Mouse (Mus musculus) lung, adult 18-20 months (tissue): ENCODE data around the gene Neurl1a.

Experiments
- DNase-seq, 2 experiments: peaks; one replicate each; pipeline ENCODE4 v3.0.0; 2022; ENCODE audit warnings: mixed read lengths in 2 of 2

Neurl1a gene

GRCm38 (mm10) chr19:47248906-47249568 is 70.4 kb downstream of the Neurl1a start:
- no peak for DNase-seq

DNA sequence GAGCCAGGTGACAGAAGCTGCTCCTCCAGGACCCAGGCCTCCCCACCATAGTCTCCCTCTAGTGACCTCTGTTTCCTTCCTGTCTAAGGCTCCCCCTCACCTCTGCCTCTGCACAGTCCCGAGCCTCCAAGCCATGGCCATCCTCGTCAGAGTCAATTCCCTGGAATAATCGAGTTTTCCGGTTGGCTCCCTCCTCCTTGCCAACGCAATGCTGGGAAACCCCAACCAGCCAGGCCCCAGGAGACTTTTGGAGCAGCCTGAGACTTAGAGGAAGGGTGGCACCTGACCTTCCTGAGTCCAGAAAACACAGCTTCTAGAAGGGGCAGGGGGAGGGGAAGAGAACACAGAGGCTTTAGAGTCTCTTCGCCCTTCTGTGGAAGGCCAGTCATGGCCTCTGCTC is 72.3 kb downstream of the Neurl1a start:
- DNase-seq, result no peak

DNA sequence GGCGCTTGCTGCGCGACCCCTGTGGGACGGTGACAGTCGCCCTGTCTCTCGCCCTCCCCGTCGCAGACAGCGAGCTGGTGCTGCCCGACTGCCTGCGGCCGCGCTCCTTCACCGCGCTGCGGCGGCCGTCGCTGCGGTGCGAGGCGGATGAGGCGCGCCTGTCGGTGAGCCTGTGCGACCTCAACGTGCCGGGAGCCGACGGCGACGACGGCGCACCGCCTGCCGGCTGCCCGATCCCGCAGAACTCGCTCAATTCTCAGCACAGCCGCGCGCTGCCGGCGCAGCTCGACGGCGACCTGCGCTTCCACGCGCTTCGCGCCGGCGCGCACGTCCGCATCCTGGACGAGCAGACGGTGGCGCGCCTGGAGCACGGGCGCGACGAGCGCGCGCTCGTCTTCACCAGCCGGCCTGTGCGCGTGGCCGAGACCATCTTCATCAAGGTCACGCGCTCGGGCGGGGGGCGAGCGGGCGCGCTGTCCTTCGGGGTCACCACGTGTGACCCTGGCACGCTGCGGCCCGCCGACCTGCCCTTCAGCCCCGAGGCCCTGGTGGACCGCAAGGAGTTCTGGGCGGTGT is 74.5 kb downstream of the Neurl1a start:
- no peak for DNase-seq

DNA sequence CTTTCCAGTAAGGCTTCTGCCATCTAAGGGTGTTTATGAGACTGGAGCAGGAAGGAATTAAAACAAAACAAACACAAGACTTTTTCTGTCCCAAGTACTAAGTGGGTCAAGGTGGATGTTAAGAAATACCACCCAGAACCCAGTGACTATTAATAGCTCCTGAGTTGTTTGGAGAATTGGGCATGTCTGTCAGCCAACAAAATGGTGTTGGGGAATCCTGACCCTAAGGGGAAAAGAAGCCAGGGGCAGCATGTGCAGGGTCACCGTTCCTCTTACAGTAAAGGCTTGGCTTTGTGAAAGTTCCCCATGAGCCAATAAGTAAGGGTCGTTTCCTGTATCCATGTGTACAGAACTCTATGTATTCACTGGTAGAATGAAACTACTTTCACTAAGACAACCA is 76.4 kb downstream of the Neurl1a start:
- no peak for DNase-seq

DNA sequence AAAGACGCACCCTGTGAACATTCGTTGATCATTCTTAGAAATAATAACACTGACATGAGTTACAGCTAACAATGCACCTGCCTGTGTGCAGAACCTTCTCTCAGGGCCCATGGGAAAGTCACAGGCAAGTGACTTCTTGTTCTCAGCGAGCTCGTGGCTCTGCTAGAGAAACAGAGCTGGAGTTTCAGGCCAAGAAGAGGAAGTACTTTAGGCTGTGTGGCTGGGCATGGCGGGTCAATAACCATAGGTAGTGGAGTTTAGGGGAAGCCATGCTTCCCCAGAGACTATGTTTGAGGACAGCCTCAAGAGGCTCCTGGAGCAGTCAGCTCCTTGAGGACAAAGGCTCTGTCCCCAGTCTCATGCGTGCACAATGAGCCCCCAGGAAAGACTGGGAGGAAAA is 77.3 kb downstream of the Neurl1a start:
- no peak for DNase-seq

- DNase-seq, result no peak
Observed at GRCm38 (mm10) chr19:47259581-47259980, 81.0 kb downstream of the Neurl1a start.

DNA sequence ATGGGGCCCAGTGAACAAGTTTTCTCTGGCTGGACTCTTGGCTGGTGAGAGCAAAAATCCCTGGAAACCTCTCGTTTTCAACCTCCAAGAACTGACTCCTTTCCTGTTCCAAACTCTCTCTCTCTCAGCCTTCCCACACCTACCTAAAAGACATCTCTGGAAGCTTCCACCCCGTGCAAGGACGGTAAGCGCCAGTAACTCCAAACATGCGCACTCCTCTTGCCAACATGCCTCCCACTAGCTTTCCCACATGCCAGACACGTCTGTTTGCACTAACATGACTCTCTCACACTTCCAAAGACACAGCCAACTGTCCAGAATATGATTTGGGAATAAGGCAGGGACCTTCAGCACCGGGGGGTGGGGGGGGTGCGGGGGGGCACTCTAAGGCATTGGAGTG is 82.6 kb downstream of the Neurl1a start:
- no peak for DNase-seq

GRCm38 (mm10) chr19:47263621-47264020 is 85.0 kb downstream of the Neurl1a start:
- no peak for DNase-seq

DNA sequence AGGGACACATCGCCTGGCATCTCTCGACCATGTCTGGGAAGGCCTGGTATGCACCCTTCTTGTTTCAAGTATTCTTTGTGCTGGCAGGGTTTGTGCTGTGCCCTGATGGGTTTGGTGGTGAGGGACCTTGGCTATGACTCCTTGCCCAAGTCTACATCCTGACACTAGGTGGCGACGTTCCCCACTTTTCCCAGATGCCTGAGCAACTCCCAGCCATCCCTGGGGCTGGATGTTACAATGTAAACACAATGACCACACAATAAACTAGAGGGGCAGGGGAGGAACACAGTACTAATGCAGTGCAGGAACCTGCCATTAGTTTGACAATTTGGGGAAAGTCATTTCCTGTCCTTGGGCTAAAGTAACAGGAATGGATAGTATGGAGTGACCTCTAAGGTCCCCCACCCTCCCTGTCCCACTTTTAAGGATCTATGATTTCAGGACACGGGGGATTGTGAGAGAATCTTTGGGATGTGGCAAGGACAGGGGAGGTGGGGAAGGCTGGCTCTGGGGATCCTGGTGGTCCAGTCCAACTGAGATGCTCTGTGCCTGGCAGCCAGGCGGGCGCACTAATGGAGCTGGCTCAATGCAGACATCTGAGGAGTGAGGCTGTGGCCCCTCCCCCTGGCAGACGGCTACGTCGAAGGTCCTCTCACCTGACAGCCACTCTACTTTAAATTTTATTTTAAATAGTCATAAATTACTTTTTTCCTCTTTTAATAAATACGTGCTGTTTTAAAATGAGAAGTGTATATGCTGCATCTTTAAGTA is 85.9 kb downstream of the Neurl1a start:
- peak; percentile 72 to 84 for DNase-seq

GRCm38 (mm10) chr19:47266070-47266801 is 87.6 kb downstream of the Neurl1a start:
- peak; percentile 35 to 66 for DNase-seq

- no peak for DNase-seq
Observed at GRCm38 (mm10) chr19:47267066-47267465, 88.4 kb downstream of the Neurl1a start.

DNA sequence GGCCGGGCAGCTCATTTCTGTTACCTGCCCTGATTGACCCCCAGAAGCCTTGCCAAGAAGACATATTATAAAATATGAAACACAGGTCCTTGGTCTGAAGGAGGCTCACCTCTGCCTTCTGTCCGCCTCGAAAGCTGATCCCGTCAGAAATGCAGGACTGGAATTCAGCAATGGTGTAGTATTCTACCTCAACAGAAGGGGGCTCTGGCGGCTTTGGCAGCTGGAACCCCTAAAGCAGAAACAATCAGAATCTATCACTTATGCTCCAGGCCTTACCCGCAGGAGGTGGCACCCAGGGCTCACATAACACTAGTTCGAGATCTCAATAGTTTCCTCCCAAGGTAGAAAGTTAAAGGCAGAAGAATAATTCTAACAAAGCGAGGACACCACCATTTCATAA is 91.1 kb downstream of the Neurl1a start:
- DNase-seq, result no peak

DNA sequence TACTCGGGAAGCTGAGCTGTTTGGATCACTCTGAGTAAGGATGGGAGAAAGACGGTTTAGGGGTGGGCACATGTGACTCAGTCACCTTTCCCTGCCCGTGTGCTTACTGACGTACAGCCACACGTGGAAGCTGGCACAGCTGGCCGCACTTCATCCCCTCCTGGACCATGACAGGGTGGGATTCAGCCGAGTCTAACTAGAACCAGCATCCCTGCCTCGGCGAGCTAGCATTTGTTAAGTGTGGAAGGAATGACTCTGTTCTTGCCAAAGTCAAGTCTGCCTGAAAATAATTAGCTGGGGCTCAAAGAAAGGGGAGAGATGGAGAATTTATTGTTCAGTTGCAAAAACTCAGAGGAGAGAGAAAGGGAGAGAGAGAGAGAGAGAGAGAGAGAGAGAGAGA is 91.9 kb downstream of the Neurl1a start:
- DNase-seq, result no peak

GRCm38 (mm10) chr19:47276730-47277129 is 98.1 kb downstream of the Neurl1a start:
- DNase-seq, result peak; percentile 38 to 42

- DNase-seq, result no peak
Observed at GRCm38 (mm10) chr19:47279372-47279771, 100.8 kb downstream of the Neurl1a start.

DNA sequence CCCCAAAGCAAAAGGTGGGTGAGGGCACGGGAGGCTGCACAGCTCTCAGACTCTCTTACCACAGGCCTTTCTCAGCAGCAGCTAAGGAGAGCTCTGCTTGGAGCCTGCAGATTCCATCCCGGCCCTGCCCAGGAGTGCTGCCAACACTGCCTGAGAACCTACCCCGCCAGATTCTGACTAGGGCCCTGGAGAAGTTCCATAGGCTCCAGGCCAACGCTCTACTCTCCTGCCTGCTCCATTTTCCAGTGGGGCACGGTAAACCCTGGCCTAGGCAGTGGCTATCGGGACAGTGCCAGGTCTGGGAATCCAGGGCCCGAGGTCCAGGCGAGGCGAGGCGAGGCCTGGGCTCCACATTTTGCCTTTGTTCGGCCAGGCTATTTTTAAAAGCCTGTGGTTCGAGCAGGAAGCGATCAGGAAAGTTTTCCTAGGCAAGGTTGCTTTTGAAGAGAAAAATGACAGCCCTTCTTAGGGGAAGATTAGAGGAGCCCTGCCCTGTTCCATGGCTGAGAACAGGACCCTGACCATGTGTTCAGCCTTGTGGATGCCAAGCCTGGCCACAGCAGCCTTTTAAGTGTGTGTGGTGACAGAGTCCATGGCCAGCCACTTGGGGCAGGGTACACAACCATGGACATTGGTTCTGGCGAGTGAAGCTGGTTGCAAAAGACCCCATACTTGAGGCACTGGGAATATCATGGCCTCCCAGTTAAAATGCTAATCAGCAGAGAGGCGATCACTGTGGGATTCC is 101.3 kb downstream of the Neurl1a start:
- DNase-seq, result peak; percentile 75 to 76

DNA sequence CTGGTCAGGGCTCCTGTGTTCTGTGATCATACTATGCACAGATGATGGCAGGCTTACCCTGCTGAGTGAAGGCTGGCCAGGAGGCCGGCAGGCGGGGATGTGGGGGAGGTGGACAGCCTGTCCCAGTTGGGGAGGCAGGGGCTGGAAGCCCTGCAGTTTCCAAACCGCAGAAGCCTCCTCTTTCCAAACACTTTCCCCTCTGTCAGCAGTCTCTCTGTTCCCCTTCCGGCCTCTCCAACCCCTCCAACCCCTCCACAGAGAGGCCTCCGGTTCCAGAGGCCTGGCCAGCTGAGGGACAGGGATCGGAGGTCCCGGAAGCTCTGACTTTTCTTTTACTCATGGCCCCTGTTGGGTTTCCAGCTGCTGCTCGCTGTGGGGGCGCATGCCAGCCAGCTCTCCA is 102.3 kb downstream of the Neurl1a start:
- peak in 1 of 2 experiments; percentile 29 for DNase-seq

GRCm38 (mm10) chr19:47282050-47282454 is 103.4 kb downstream of the Neurl1a start:
- DNase-seq, result no peak

DNA sequence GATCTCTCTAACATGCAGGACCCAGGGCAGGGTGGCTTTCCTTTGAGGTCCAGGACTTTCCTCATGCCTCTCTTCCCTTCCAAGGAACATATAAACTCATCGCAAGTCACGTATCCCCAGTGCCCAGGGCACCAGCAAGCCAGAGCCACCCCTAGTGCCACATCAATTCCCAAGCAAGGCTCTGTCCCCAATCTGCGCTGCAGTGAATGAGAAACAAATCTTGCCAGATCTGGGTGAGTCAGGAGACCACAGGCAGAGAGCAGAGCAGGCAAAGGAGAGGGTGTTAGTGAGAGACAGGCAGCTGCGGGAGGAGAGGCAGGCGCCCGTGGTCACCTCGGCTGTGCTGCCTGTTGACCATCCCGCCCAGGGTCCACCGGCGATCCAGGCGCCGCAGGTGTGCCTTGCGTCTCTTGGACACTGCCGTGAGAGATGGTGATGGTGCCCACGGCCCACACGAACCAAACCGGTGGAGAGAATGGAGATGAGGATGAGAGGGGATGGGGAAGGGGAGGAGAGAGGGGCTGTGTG is 104.1 kb downstream of the Neurl1a start:
- DNase-seq, result no peak

DNA sequence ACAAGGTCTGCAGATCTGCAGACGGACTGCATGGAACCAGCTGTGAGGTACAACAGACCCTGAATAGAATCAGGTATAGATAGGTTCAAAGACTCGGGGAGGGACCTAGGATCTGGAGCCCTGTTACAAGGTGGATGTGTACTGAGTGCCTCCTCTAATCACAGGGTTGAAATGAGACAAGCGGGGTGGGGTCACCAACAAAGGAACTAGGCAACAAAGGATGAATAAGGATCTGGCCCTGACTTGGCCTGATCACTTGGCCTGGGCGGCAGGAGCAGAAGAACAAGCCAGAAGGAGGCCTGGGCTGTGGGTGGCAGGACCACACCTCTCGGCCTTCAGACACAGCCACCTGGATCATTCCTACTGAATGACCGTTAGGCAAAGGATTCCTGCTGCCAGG is 107.0 kb downstream of the Neurl1a start:
- DNase-seq, result no peak

GRCm38 (mm10) chr19:47286886-47287450 is 108.3 kb downstream of the Neurl1a start:
- no peak for DNase-seq
